Mouse (Mus musculus) splenic B cell, adult 2 months (primary cell): ENCODE data around the gene Fry.

Experiments used
- DNase-seq: peaks from one replicate; pipeline ENCODE4 v3.0.0-alpha.2; 2011; ENCODE audit warnings: low read depth, low spot score
- H3K27me3 ChIP-seq: 2 replicates; pipeline ENCODE4 v1.6.1; 2012; ENCODE audit warnings: mild to moderate bottlenecking, low read length, moderate library complexity, mixed read lengths; ENCODE audit not compliant: control insufficient read depth, poor library complexity, insufficient read depth, severe bottlenecking
- H3K36me3 ChIP-seq: 2 replicates; pipeline ENCODE4 v1.6.1; 2012; ENCODE audit warnings: mild to moderate bottlenecking, low read length, moderate library complexity, mixed read lengths; ENCODE audit not compliant: control insufficient read depth, poor library complexity, insufficient read depth, severe bottlenecking

Fry gene

DNA sequence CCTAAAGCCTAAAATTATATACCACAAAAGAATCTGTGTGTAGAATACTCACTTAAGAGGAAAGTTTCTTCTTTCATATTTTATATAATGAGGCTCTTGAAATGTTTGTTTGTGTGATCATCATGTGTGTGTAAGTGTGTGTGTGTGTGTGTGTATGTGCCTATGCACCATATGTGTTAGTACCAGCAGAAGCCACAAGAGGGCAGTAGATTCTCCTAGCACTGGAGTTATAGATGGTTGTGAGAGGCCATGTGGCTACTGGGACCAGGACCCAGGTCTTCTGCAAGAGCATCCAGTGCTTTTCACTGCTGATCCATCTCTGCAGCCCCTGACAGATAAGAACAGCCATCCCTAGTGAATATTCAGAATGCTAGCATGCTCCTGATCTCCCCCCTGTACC lies 118.2 kb downstream of the Fry start:
- H3K36me3 ChIP-seq: no peaks in the 10 kb centered on the region
- peak; percentile 29 for DNase-seq
- no peaks in the 10 kb centered on the region for H3K27me3 ChIP-seq

- H3K36me3 ChIP-seq: no peaks in the 10 kb centered on the region
- DNase-seq: no peak
- no peaks in the 10 kb centered on the region for H3K27me3 ChIP-seq
Measured at GRCm38 (mm10) chr5:150241638-150242037, 123.2 kb downstream of the Fry start.

- Histone ChIP-seq H3K36me3 (no peaks in the 10 kb centered on the region), H3K27me3 (no peaks in the 10 kb centered on the region)
- peak; percentile 23 for DNase-seq
Measured at GRCm38 (mm10) chr5:150246737-150247136, 128.3 kb downstream of the Fry start.

GRCm38 (mm10) chr5:150257764-150258163 lies 139.3 kb downstream of the Fry start:
- Histone ChIP-seq H3K27me3 (no peaks in the 10 kb centered on the region), H3K36me3 (0 out of 2 replicates have a peak, but pooled peaks cover 1% of the 10 kb centered on the region)
- DNase-seq: peak; percentile 31

DNA sequence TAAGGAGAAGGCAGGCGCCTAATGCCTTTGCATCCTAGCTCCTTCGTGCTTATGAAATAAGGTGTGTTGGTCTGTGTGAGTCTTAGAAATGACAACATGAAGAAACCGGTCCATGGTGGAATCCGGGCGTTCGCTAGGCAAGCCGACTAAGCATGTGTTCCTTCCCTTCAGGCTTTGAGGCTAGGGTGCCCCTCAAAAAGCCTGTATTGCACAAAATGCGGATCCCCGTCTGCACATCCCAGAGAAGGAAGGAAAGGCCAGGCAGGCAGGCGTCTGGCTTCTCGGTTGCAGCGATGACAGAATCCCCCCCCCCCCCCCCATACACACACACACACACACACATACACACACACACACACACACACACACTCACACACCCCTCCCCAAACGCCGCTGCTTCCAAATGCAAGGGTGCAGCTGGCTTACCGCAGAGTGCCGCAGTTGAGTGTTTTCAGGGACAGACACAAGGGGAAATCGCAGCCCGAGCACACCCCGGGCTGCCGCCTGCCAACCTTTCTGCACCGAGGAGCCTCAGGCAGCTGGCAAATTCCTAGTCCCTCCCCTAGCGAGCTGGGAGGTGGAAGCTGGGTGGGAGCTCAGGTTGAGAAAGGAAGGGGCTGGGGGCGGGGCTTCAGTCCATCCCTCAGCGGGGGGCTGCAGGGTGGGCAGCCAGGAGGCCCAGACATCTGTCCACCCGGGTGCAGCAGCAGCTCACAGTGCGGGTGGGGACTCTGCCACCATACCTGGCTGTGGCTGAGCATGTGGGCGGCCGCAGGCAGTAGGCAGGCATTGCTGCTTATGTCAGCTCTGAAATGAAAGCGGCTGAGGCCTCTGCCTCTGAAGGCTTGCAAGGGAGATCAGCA lies 141.0 kb downstream of the Fry start:
- H3K27me3 ChIP-seq: no peaks in the 10 kb centered on the region
- H3K36me3 ChIP-seq: 0 out of 2 replicates have a peak, but pooled peaks cover 1% of the 10 kb centered on the region
- peak; percentile 18 for DNase-seq

DNA sequence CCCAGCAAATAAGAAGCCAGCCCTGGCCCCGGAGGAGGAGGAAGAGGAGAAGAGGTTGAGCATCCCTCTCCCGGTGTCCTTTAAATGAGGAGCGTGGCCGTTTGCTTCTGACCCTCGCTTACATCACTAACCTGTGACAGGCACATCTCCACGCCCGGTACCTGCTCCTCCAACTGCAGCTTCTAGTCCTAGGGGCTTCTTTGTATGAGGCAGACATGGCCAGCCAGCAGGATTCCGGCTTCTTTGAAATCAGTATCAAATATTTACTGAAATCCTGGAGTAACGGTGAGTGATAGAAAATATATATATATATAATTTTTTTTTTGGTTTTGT lies 141.6 kb downstream of the Fry start:
- Histone ChIP-seq H3K36me3 (0 out of 2 replicates have a peak, but pooled peaks cover 1% of the 10 kb centered on the region), H3K27me3 (no peaks in the 10 kb centered on the region)
- DNase-seq: no peak

- H3K36me3 ChIP-seq: no peaks in the 10 kb centered on the region
- no peak for DNase-seq
- H3K27me3 ChIP-seq: no peaks in the 10 kb centered on the region
Measured at GRCm38 (mm10) chr5:150261361-150261760, 142.9 kb downstream of the Fry start.

- Histone ChIP-seq H3K36me3 (no peaks in the 10 kb centered on the region), H3K27me3 (no peaks in the 10 kb centered on the region)
- DNase-seq: no peak
Measured at GRCm38 (mm10) chr5:150262046-150262716, 143.7 kb downstream of the Fry start.

GRCm38 (mm10) chr5:150262717-150263103 lies 144.3 kb downstream of the Fry start:
- peak; percentile 30 for DNase-seq
- H3K36me3 ChIP-seq: no peaks in the 10 kb centered on the region
- H3K27me3 ChIP-seq: no peaks in the 10 kb centered on the region

DNA sequence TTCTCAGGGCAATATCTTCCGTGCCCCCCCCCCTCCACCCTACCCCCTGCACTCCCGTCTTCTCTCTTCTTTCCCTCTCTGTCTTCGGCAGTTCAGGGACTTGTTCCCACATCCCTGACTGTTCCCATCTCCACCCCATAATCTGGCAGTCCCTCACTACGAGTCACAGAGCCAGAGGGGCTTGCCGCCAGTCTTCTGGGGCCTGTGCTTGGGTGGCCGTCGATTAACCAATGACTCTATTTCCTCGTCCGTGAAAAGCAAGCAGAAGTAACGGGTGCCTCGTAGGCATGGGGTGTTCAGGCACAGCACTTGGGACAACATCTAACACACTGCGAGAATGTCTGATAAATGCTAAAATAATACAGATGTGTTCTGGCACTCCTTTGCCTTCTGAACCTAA lies 144.7 kb downstream of the Fry start:
- Histone ChIP-seq H3K27me3 (no peaks in the 10 kb centered on the region), H3K36me3 (no peaks in the 10 kb centered on the region)
- DNase-seq: no peak

GRCm38 (mm10) chr5:150263656-150264055 lies 145.2 kb downstream of the Fry start:
- no peak for DNase-seq
- Histone ChIP-seq H3K27me3 (no peaks in the 10 kb centered on the region), H3K36me3 (no peaks in the 10 kb centered on the region)

DNA sequence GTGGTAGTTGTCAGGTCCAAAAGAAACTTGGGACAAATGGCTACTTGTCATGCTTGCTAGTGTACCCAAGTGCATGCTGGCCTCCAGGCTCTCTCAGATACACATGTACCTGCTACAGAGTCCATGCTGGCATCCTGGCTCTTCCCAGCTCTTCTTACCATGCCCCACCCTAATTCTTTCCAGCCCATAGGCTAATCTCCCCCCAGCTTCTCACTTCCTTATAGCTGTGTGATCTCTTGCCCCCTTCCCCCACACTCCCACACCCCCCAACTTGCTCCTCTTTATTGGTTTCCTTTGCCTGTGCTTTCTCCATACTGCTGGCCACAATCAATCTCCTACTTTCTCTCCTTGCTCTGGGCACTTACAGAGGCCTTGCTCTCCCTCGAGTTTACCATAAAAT lies 146.6 kb downstream of the Fry start:
- H3K27me3 ChIP-seq: no peaks in the 10 kb centered on the region
- no peak for DNase-seq
- H3K36me3 ChIP-seq: no peaks in the 10 kb centered on the region

GRCm38 (mm10) chr5:150265953-150266352 lies 147.5 kb downstream of the Fry start:
- Histone ChIP-seq H3K36me3 (no peaks in the 10 kb centered on the region), H3K27me3 (no peaks in the 10 kb centered on the region)
- no peak for DNase-seq

- no peaks in the 10 kb centered on the region for H3K27me3 ChIP-seq
- DNase-seq: peak; percentile 36
Measured at GRCm38 (mm10) chr5:150268261-150268660, 149.8 kb downstream of the Fry start.

GRCm38 (mm10) chr5:150270468-150270867 lies 152.0 kb downstream of the Fry start:
- no peak for DNase-seq
- H3K36me3 ChIP-seq: no peaks in the 10 kb centered on the region
- no peaks in the 10 kb centered on the region for H3K27me3 ChIP-seq

More at GRCm38 (mm10) chr5:150268261-150268660, 149.8 kb downstream of the Fry start:
- no peaks in the 10 kb centered on the region for H3K36me3 ChIP-seq
